Mouse (Mus musculus): ENCODE data around the gene Vav2. TPM values are rescaled to one million over a fixed set of nuclear protein-coding genes. Genes with fewer than 3 reads are reported as not detected.

Vav2 gene
- polyA plus RNA-seq, 1 experiment from 2014 or later, result 29.9 TPM

DNA sequence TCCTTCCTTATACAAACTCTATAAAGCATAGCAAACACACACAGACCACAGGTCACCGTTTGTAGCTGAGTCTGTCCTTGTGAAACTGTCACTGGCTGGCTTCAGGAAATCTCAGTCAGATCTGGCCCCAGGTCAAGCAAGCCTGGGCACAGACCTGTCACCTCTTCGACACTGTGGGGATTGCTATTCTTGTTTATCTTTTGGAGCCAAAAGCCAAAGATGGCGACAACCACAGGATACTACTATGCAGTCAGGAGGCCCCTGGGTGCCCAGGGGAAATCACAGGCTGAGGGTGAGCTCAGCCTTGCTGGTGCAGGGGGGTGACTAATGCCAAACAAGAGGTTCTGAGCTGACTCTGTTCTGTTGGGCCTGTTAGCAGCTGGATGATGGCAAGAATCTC, 10.4 kb downstream of the Vav2 start:
- H3K27me3 ChIP-seq (replicated peaks), result no peaks in the 10 kb centered on the region
- 0 out of 2 replicates have a peak, but pooled peaks cover 3% of the 10 kb centered on the region for H3K36me3 ChIP-seq
- H3K9me3 ChIP-seq, result no peaks in the 10 kb centered on the region
- H3K9ac ChIP-seq, result no peak overlapping the region
- no peak overlapping the region for H3K4me3 ChIP-seq
- ATAC-seq (ENCODE audit: low FRiP score, low read depth), result no peak
- 38% methylated on average over 3 of the region's 3 CpGs for WGBS
- H3K4me1 ChIP-seq, result peaks cover 93% of the 10 kb centered on the region
- no peak overlapping the region for H3K27ac ChIP-seq
- H3K4me2 ChIP-seq (replicated peaks), result 0 out of 2 replicates have a peak overlapping the region, but pooled peaks have one; percentile 50

DNA sequence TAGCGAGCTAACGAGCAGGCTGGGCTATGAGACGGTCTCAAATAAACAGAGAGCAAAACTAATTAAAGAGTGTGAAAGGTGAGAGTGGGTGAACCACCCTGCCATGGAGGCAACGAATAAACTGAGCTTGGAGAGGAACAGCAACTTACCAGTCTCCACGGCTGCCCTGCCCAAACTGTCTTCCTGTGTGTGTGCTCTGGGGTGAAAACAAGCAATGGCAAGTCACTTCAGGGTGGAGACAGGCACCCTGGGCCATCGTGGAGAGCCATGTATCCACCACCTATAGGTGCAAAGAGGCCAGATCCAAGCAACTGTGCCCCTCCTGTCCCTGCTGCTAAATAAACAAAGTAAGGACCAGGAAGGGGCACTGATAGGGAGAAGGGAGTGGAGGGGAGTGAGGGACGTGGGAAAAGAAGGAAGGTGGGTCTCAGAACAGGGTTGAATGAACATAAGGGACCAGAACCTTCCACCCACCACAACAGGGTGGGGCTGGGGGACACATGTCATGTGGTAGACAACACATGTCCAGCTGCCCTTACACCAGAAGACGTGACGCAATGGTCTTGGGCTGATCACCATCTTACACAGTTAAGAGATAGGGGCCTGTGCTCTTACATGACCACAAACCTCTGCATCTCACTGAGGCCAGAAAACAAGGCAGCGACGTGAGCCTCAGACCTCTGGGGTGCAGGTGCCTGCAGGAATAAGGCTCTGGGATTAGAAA, 11.6 kb downstream of the Vav2 start:
- ATAC-seq (ENCODE audit: low FRiP score, low read depth), result no peak
- 0 out of 2 replicates have a peak overlapping the region, but pooled peaks have one; percentile 17 for H3K9ac ChIP-seq
- WGBS, result 63% methylated on average over 11 of the region's 11 CpGs
- peak overlapping the region; percentile 50 for H3K4me2 ChIP-seq (replicated peaks)
- H3K27ac ChIP-seq, result peak overlapping the region; percentile 83
- no peaks in the 10 kb centered on the region for H3K27me3 ChIP-seq (replicated peaks)
- peaks cover 94% of the 10 kb centered on the region for H3K4me1 ChIP-seq
- H3K36me3 ChIP-seq, result no peaks in the 10 kb centered on the region
- no peak overlapping the region for H3K4me3 ChIP-seq
- H3K9me3 ChIP-seq, result no peaks in the 10 kb centered on the region

DNA sequence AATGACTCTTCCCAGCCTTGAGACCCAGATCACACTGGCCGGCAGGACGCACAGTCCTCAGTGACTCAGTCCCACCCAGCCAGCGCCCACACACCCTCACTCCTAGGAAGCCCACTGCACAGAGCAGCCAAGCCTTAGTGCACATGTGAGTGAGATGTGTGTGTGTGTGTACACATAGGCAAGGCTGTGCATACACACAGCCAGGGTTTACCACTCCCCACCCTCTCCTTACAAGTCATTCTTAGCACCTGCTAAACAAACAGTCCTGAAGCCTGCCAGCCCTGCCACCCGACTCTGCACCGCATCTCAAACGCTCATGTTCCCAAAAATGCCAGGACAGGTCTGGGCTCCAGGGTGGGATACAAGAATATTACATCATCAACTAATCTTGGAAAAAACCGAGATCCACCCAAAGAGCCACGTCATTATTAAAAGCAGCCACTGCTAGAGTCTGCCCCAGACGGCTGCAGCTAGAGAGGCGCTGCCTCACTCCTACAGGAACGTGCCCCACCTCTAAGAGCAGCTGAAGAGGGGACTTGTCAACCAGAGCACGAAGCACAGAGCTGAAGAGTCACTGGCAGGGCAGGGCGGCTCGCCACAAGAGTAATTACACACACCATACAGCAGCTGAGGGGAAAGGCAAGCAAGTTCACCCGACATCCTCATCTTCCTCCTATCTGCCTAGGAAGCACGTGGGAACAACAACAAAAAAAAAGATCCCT, 12.7 kb downstream of the Vav2 start:
- H3K36me3 ChIP-seq, result no peaks in the 10 kb centered on the region

DNA sequence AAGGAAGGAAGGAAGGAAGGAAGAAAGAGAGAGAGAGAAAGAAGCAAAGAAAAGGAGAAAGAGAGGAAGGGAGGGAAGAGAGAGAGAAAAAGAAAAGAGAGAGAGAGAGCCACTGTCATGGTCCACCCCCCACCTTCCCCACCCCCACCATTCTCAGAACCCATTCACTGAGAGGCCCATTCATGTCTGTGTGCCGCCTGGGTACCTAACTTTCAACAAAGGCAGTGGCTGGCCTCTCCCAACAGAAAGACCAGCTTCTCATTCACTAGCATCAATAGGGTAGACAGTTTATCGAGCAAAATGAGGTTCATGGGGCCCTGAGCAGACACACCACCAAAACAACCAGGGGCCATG, 13.3 kb downstream of the Vav2 start:
- Histone ChIP-seq H3K4me3 (no peak overlapping the region), H3K4me2 (replicated peaks) (peak overlapping the region; percentile 50), H3K27me3 (replicated peaks) (no peaks in the 10 kb centered on the region), H3K36me3 (no peaks in the 10 kb centered on the region), H3K9me3 (no peaks in the 10 kb centered on the region), H3K9ac (peak overlapping the region; percentile 47), H3K4me1 (peaks cover 90% of the 10 kb centered on the region), H3K27ac (peak overlapping the region; percentile 75)
- 9% methylated on average over 2 of the region's 2 CpGs for WGBS
- ATAC-seq (ENCODE audit: low FRiP score, low read depth), result peak; percentile 45

More for the DNA sequence above, 12.7 kb downstream of the Vav2 start:
- peaks cover 90% of the 10 kb centered on the region for H3K4me1 ChIP-seq
- WGBS, result 9% methylated on average over 16 of the region's 16 CpGs
- peak overlapping the region; percentile 83 for H3K27ac ChIP-seq
- H3K9me3 ChIP-seq, result no peaks in the 10 kb centered on the region
- H3K4me2 ChIP-seq (replicated peaks), result peak overlapping the region; percentile 50
- peak; percentile 86 for ATAC-seq (ENCODE audit: low FRiP score, low read depth)
- H3K27me3 ChIP-seq (replicated peaks), result no peaks in the 10 kb centered on the region
- H3K9ac ChIP-seq, result peak overlapping the region; percentile 47
- H3K4me3 ChIP-seq, result no peak overlapping the region

DNA sequence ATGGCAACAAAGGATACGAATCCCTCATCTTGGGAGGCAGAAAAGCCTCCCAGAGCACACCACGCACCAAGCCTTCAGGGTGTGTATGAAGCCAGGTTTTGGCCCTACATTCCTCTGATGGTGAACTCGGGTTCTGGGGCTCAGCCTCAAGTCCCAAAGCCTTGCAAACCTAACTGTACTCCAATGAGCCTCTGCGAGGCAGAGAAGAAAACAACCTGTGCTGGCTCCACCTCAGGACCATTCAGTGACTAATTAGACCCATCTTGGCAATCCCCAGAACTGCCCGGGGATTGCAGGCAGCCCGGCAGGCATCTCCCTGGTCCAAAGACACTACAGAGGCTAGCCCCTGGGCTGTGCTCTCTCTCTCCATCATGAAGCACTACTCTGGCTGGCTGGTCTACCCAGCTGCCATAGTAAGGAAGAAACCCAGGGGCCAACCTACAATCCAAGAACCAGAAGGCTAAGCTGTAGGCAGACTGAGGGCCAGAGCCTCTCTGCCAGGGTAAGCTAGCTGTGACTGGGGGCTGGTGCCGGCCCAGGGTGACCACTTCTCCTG, 14.5 kb downstream of the Vav2 start:
- ATAC-seq (ENCODE audit: low FRiP score, low read depth), result no peak

DNA sequence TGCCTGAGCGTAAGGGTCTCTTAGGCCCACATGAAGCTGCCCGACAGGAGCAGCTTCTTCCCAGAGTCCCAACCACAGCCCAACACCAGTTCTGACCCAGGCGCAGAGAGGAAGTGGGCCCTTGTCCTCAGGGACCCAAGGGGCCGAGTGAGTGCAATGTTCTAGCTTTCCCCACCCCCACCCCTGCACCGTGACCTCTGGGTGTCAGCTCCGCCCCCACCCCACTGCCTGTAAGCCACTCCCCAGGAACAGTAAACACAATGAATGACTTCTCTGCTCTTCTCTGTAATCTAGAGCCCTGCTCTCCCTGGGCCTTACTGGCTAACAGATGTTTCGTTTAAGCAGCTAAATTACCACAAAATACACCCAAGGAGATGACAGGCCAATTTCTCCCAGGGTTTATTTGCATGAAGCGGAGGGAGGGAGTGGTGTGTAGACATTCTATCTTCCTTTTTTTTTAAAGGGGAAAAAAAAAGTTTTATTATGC, 15.1 kb downstream of the Vav2 start:
- Histone ChIP-seq H3K36me3 (no peaks in the 10 kb centered on the region), H3K9me3 (no peaks in the 10 kb centered on the region), H3K27me3 (replicated peaks) (no peaks in the 10 kb centered on the region), H3K27ac (peak overlapping the region; percentile 66), H3K9ac (no peak overlapping the region), H3K4me2 (replicated peaks) (peak overlapping the region; percentile 41), H3K4me3 (no peak overlapping the region), H3K4me1 (peaks cover 88% of the 10 kb centered on the region)
- peak; percentile 16; the same call in 1 of the 2 replicates for ATAC-seq (ENCODE audit: low FRiP score, low read depth)
- 7% methylated on average over 8 of the region's 8 CpGs for WGBS

More for the DNA sequence above, 14.5 kb downstream of the Vav2 start:
- H3K9ac ChIP-seq, result peak overlapping the region; percentile 30; the same call in 1 of the 2 replicates
- H3K4me2 ChIP-seq (replicated peaks), result peak overlapping the region; percentile 41
- no peaks in the 10 kb centered on the region for H3K36me3 ChIP-seq
- WGBS, result 3% methylated on average over 7 of the region's 7 CpGs
- H3K27me3 ChIP-seq (replicated peaks), result no peaks in the 10 kb centered on the region
- no peaks in the 10 kb centered on the region for H3K9me3 ChIP-seq
- H3K4me1 ChIP-seq, result peaks cover 88% of the 10 kb centered on the region
- no peak overlapping the region for H3K4me3 ChIP-seq
- H3K27ac ChIP-seq, result peak overlapping the region; percentile 67

DNA sequence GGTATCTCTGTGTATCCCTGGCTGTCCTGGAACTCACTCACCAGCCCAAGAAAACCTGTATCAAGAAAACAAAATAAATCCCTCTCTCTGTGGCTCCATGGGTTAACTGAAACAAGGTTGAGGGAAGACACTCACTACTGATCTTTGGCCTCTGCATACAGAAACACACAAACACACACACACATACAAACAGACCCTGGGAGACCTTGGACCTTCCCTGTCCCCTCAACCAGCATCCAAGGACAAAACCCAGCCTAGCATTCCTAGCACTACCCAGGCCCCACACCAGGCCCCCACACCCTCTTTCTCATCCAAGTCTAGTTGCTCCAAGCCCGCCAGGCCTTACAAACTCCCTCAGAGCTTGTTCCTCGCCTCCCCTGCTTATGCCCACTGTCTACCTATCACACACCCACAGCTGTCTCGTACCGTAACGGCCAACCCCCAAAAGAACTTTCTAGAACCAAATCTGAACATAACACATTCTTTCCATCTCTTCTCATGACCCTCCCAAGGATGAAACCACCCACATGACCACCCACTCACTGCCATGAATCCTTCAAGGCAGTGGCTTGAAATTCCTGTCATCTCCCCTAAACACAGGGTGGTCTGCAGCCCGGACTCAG, 16.2 kb downstream of the Vav2 start:
- peak overlapping the region; percentile 41; the same call in 1 of the 2 replicates for H3K4me2 ChIP-seq (replicated peaks)
- no peaks in the 10 kb centered on the region for H3K27me3 ChIP-seq (replicated peaks)
- H3K4me3 ChIP-seq, result no peak overlapping the region
- 84% methylated on average over 6 of the region's 6 CpGs for WGBS
- no peaks in the 10 kb centered on the region for H3K36me3 ChIP-seq
- peaks cover 84% of the 10 kb centered on the region for H3K4me1 ChIP-seq
- no peak overlapping the region for H3K27ac ChIP-seq
- H3K9ac ChIP-seq, result no peak overlapping the region
- H3K9me3 ChIP-seq, result no peaks in the 10 kb centered on the region
- no peak for ATAC-seq (ENCODE audit: low FRiP score, low read depth)

DNA sequence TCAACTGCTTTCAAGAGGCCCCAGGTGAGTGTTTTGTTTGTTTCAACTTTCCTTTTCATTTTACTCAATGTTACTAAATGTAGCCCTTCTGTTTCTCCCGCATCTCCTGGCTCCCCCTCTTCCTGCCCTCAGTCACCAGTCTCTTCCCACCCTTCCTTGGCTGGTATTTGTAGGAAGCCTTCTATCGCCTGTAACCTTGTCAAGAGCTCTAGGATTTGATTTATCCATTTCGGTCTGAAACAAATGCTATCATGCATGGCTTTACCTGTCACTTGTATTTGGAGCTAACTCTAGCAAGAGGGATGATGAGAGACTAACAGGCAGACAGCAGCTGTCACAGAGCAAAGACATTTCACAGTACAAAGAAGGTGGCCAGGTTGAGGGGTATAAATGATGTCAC, 18.6 kb downstream of the Vav2 start:
- Histone ChIP-seq H3K36me3 (no peaks in the 10 kb centered on the region), H3K9me3 (no peaks in the 10 kb centered on the region), H3K9ac (no peak overlapping the region), H3K4me1 (peaks cover 83% of the 10 kb centered on the region), H3K4me2 (replicated peaks) (no peak overlapping the region), H3K4me3 (no peak overlapping the region), H3K27ac (no peak overlapping the region), H3K27me3 (replicated peaks) (no peaks in the 10 kb centered on the region)
- no peak for ATAC-seq (ENCODE audit: low FRiP score, low read depth)
- 74% methylated on average over 3 of the region's 3 CpGs for WGBS

DNA sequence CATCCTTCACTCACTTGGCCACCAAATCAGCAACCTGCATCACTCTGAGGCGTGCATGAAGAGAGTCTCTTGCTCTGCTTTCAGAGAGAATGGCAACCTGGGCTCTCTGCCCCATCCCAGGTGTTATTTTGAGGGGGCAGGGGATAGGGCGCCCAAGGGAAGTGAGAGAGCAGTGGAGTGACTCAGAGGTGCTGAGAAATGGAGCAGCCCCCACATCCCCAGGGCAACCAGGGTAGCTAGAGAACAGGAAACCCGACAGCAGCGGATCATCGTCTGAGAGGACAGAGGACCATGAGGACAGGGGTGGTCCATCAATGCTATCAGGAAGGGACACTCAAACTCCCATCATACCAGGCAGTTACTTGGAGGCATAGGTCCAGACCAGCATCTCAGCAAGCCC, 19.9 kb downstream of the Vav2 start:
- no peak for ATAC-seq (ENCODE audit: low FRiP score, low read depth)
- H3K4me3 ChIP-seq, result no peak overlapping the region
- H3K4me2 ChIP-seq (replicated peaks), result no peak overlapping the region
- H3K27ac ChIP-seq, result no peak overlapping the region
- H3K9me3 ChIP-seq, result no peaks in the 10 kb centered on the region
- WGBS, result 93% methylated on average over 5 of the region's 5 CpGs
- H3K9ac ChIP-seq, result no peak overlapping the region
- no peaks in the 10 kb centered on the region for H3K36me3 ChIP-seq
- H3K27me3 ChIP-seq (replicated peaks), result no peaks in the 10 kb centered on the region
- peaks cover 72% of the 10 kb centered on the region for H3K4me1 ChIP-seq

DNA sequence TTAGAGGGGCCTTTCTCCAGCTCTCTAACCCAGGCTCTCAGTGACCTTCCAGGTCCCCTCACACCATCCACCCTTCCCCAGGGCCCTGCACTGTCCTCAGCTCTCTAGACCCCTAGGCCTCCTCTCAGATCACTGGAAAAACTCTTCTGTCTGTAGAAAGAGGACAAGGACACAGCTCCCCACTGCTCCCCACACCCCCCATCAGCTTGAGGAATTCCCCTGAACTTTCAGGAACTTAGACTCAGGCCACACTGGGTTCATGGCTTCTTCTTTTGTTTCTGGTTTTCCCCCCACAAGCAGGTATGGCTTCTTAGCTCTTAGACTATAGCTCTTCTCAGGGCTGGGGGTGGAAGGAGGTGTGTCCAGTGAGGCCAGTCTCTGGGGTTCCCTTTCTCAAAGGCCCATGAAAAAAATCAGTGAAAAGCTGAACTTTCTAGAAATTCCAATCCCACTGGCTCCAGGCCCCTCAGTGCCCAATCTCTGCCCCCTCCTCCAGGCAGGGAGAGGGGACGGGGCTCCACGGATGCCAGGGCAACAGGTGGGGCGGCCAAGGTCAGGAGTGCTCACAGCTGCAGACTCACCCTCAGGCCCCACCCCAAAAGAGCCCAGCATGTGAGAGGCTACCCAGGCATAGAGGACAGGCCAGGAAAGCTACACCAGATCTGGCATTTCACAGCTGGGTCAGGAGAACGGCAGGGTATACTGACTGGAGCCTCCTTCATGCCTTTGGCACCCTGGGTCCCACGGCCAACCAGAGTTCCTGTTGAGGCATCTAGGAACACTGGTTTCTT, 21.5 kb downstream of the Vav2 start:
- H3K27ac ChIP-seq, result no peak overlapping the region
- H3K4me1 ChIP-seq, result peaks cover 57% of the 10 kb centered on the region
- H3K27me3 ChIP-seq (replicated peaks), result no peaks in the 10 kb centered on the region
- H3K4me3 ChIP-seq, result no peak overlapping the region
- H3K36me3 ChIP-seq, result no peaks in the 10 kb centered on the region
- H3K9me3 ChIP-seq, result no peaks in the 10 kb centered on the region
- H3K4me2 ChIP-seq (replicated peaks), result no peak overlapping the region
- WGBS, result 63% methylated on average over 5 of the region's 5 CpGs
- ATAC-seq (ENCODE audit: low FRiP score, low read depth), result no peak; the same call in 1 of the 2 replicates
- no peak overlapping the region for H3K9ac ChIP-seq

DNA sequence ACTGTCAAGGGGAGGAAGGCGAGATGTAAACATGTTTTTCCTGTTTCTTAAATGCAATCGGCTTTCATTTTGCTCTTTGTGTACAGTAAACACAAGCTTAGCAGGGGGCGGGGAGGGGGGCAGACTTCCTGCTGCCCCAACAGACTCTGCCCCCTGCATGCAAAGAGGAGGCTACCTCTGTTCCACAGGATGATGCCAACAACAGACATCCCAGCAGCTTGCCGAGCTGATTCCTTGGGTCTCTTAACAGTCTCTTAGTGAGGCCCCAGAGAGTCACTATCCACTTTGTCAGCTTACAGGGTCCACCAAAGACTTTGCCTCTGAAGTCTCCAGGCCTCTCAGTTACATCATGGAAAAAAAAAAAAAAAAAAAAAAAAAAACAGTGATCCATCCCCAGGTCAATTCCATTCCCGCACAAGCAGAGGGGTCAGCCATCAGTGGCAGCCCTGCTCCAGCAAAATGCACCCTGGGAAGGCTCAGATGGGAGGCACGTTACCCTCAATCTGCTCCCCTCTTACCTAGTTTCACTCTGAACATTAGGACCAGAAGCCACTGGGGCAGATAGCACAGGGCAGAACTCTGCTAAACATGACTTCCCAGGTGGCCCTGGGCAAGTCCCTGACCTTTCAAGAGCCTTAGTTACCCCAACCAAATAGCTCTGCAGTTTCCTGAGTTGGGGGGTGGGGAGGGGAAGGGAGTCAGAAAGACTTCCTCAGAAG, 22.3 kb downstream of the Vav2 start:
- Histone ChIP-seq H3K4me1 (peaks cover 53% of the 10 kb centered on the region), H3K9me3 (no peaks in the 10 kb centered on the region), H3K36me3 (peaks cover 2% of the 10 kb centered on the region; the same call in 1 of the 2 replicates), H3K27me3 (replicated peaks) (no peaks in the 10 kb centered on the region), H3K9ac (no peak overlapping the region), H3K27ac (no peak overlapping the region), H3K4me3 (no peak overlapping the region), H3K4me2 (replicated peaks) (no peak overlapping the region)
- no peak for ATAC-seq (ENCODE audit: low FRiP score, low read depth)
- WGBS, result 57% methylated on average over 6 of the region's 6 CpGs
